Mouse (Mus musculus) small intestine, adult 2 months (tissue): ENCODE measurements around the gene Commd2. TPM values are rescaled to one million over a fixed set of nuclear protein-coding genes. Genes with fewer than 3 reads are reported as not detected.

Source experiments
- H3K27ac ChIP-seq: fragments of 200-500 bp; 2 replicates; pipeline ENCODE4 v1.5.1; 2012; ENCODE audit warnings: low read depth, low read length, control low read depth, inconsistent platforms; ENCODE audit not compliant: insufficient read depth
- H3K27me3 ChIP-seq: fragments of 200-500 bp; 2 replicates; pipeline ENCODE4 v1.6.1; 2012; ENCODE audit warnings: mild to moderate bottlenecking, moderate library complexity, low read length, inconsistent platforms; ENCODE audit not compliant: control insufficient read depth, insufficient read depth
- H3K36me3 ChIP-seq: fragments of 200-500 bp; 2 replicates; pipeline ENCODE4 v1.6.1; 2012; ENCODE audit warnings: mild to moderate bottlenecking, low read length, control low read depth, inconsistent platforms; ENCODE audit not compliant: control insufficient read depth, insufficient read depth
- H3K4me1 ChIP-seq: fragments of 200-500 bp; 2 replicates; pipeline ENCODE4 v1.6.1; 2012; ENCODE audit warnings: low read length, inconsistent platforms, mixed read lengths; ENCODE audit not compliant: control insufficient read depth, insufficient read depth, insufficient read length
- H3K4me3 ChIP-seq: fragments of 200-500 bp; 2 replicates; pipeline ENCODE4 v1.5.1; 2012; ENCODE audit warnings: low read depth, mild to moderate bottlenecking, control low read depth, inconsistent platforms, low read length, moderate library complexity
- CTCF ChIP-seq: fragments of 200-500 bp; IDR thresholded peaks from 2 replicates; pipeline ENCODE4 v1.5.1; 2012; ENCODE audit warnings: low read depth, mild to moderate bottlenecking, control low read depth, inconsistent platforms, low read length, moderate library complexity, mixed read lengths; ENCODE audit not compliant: insufficient replicate concordance, insufficient read length; ENCODE audit errors: extremely low read depth
- POLR2A ChIP-seq: fragments of 200-500 bp; IDR thresholded peaks from 2 replicates; pipeline ENCODE4 v1.6.1; 2012; ENCODE audit warnings: low read depth, mild to moderate bottlenecking, control low read depth, inconsistent platforms, low read length, moderate library complexity
- WGBS: fragments of 180-500 bp; shearing (Covaris S2); methylation state at CpG from one replicate; pipeline ENCODE4 v1.1.7; 2018; 5-methylcytosine and 5-hydroxymethylcytosine counted together
- polyA plus RNA-seq: library from polyadenylated mRNA; depleted of rRNA; stranded (reverse); fragments of >200 nt; gene quantifications from 2 replicates; pipeline ENCODE4 v1.2.3, GENCODE M21; 2012; rRNA removed

Gene Commd2
- polyA plus RNA-seq, 1 experiment: 9.3 TPM

GRCm38 (mm10) chr3:57615652-57616051 is 35.9 kb downstream of the Commd2 start:
- no peak overlapping the region for H3K4me3 ChIP-seq
- TF ChIP-seq CTCF (no peak), POLR2A (no peak)
- no peaks in the 10 kb centered on the region for H3K36me3 ChIP-seq
- H3K27ac ChIP-seq: no peak overlapping the region
- H3K27me3 ChIP-seq: no peaks in the 10 kb centered on the region
- no peaks in the 10 kb centered on the region for H3K4me1 ChIP-seq
- 91% methylated on average over 4 of the region's 4 CpGs for WGBS

GRCm38 (mm10) chr3:57612430-57612997 is 39.0 kb downstream of the Commd2 start:
- H3K4me1 ChIP-seq: no peaks in the 10 kb centered on the region
- TF ChIP-seq POLR2A (no peak), CTCF (no peak)
- no peak overlapping the region for H3K4me3 ChIP-seq
- no peaks in the 10 kb centered on the region for H3K27me3 ChIP-seq
- no peak overlapping the region for H3K27ac ChIP-seq
- 59% methylated on average over 3 of the region's 3 CpGs for WGBS
- no peaks in the 10 kb centered on the region for H3K36me3 ChIP-seq

GRCm38 (mm10) chr3:57611776-57612175 is 39.7 kb downstream of the Commd2 start:
- no peaks in the 10 kb centered on the region for H3K36me3 ChIP-seq
- no peak overlapping the region for H3K27ac ChIP-seq
- H3K4me1 ChIP-seq: no peaks in the 10 kb centered on the region
- 42% methylated on average over 7 of the region's 7 CpGs for WGBS
- TF ChIP-seq CTCF: no peak
- no peak for TF ChIP-seq POLR2A
- no peaks in the 10 kb centered on the region for H3K27me3 ChIP-seq
- no peak overlapping the region for H3K4me3 ChIP-seq

GRCm38 (mm10) chr3:57604618-57605015 is 46.9 kb downstream of the Commd2 start:
- Histone ChIP-seq H3K27me3 (no peaks in the 10 kb centered on the region), H3K4me3 (no peak overlapping the region), H3K36me3 (no peaks in the 10 kb centered on the region), H3K4me1 (no peaks in the 10 kb centered on the region), H3K27ac (no peak overlapping the region)
- WGBS: 50% methylated on average over 1 of the region's 1 CpGs
- TF ChIP-seq POLR2A: no peak
- no peak for TF ChIP-seq CTCF

- TF ChIP-seq POLR2A (no peak), CTCF (no peak)
- no peaks in the 10 kb centered on the region for H3K36me3 ChIP-seq
- 45% methylated on average over 5 of the region's 5 CpGs for WGBS
- no peaks in the 10 kb centered on the region for H3K27me3 ChIP-seq
- H3K27ac ChIP-seq: no peak overlapping the region
- H3K4me1 ChIP-seq: no peaks in the 10 kb centered on the region
- no peak overlapping the region for H3K4me3 ChIP-seq
Measured at GRCm38 (mm10) chr3:57603891-57604617, 47.5 kb downstream of the Commd2 start.

GRCm38 (mm10) chr3:57602610-57603009 is 48.9 kb downstream of the Commd2 start:
- no peaks in the 10 kb centered on the region for H3K27me3 ChIP-seq
- WGBS: 45% methylated on average over 4 of the region's 4 CpGs
- TF ChIP-seq CTCF: no peak
- no peak for TF ChIP-seq POLR2A
- H3K27ac ChIP-seq: no peak overlapping the region
- no peaks in the 10 kb centered on the region for H3K4me1 ChIP-seq
- H3K4me3 ChIP-seq: no peak overlapping the region
- no peaks in the 10 kb centered on the region for H3K36me3 ChIP-seq

- Histone ChIP-seq H3K36me3 (no peaks in the 10 kb centered on the region), H3K27ac (no peak overlapping the region), H3K27me3 (no peaks in the 10 kb centered on the region), H3K4me1 (no peaks in the 10 kb centered on the region), H3K4me3 (no peak overlapping the region)
- 60% methylated on average over 7 of the region's 7 CpGs for WGBS
- no peak for TF ChIP-seq POLR2A
Measured at GRCm38 (mm10) chr3:57596566-57596965, 54.9 kb downstream of the Commd2 start.

GRCm38 (mm10) chr3:57595506-57595905 is 56.0 kb downstream of the Commd2 start:
- H3K4me3 ChIP-seq: no peak overlapping the region
- H3K27me3 ChIP-seq: no peaks in the 10 kb centered on the region
- H3K27ac ChIP-seq: no peak overlapping the region
- no peak for TF ChIP-seq CTCF
- no peak for TF ChIP-seq POLR2A
- H3K36me3 ChIP-seq: no peaks in the 10 kb centered on the region
- no peaks in the 10 kb centered on the region for H3K4me1 ChIP-seq

Other genes with a start within 250 kb of the Commd2 start
- 92.8 and 210 TPM in 2 replicates for gene Tm4sf4, start 226.4 kb downstream of the Commd2 start, polyA plus RNA-seq
- 5.4 and 6.3 TPM in 2 replicates for gene Wwtr1, start 75.8 kb downstream of the Commd2 start, polyA plus RNA-seq
- not detected in 2 replicates for gene Ankub1, start 41.1 kb upstream of the Commd2 start, polyA plus RNA-seq
- 10.8 and 29.1 TPM in 2 replicates for gene Rnf13, start 84.3 kb upstream of the Commd2 start, polyA plus RNA-seq
- 0.33 and 0.95 TPM in 2 replicates for gene Pfn2, start 196.4 kb upstream of the Commd2 start, polyA plus RNA-seq